Mouse (Mus musculus): ENCODE data around the gene Gm20388. TPM values are rescaled to one million over a fixed set of nuclear protein-coding genes. Genes with fewer than 3 reads are reported as not detected.

Gene Gm20388
- total RNA-seq, 2 experiments from 2014 or later = 2.2 to 7.6 TPM

DNA sequence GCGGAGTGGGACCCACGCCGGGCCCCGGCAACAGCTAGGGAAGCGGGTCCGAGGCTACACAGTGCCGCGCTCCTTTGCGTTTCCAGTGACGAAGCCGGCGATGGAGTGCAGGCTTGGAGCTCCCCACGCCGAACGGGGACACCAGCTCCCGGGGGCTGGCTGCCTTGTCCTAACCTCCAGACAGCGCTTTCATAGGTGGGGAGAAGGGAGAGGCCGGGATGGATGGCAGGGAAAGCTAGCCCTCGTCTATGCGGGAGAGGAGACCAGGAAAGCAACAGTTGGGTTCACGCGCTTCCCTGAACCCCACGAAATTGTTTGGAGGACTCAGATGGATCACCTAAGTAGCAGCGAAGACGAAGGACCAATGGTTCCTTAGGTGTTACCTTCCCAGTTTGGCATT lies 1204.5 kb downstream of the Gm20388 start:
- TF ChIP-seq CTCF (conservative IDR thresholded peaks at IDR 0.05) = no peak
- no peak for DNase-seq (ENCODE audit: low spot score in 2 of 2)
- H3K27ac ChIP-seq = no peak overlapping the region
- no peak overlapping the region for H3K4me3 ChIP-seq

DNA sequence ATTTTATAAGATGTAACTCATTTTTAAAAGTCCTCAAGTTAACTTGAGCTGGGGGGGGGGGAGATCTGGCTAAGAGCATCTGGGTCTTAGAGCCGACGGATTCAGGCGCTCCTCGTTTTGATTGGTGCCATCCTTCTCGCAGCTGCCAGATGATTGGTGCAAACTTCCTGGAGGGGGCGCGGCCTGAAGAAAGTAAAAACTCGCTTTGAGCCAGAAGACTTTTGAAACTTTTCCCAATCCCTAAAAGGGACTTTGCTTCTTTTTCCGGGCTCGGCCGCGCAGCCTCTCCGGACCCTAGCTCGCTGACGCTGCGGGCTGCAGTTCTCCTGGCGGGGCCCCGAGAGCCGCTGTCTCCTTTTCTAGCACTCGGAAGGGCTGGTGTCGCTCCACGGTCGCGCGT lies 1205.3 kb downstream of the Gm20388 start, which contains the start of gene Foxc2:
Gene Foxc2 (plus strand): TSS at position 224 of the 400 bp plus-strand sequence.
- Histone ChIP-seq H3K4me3 (peak within 1 kb of the TSS; percentile 47), H3K27ac (no peak within 1 kb of the TSS)
- no peak; the same call in 1 of the 2 replicates for TF ChIP-seq CTCF (conservative IDR thresholded peaks at IDR 0.05)
- peak; percentile 27 to 45 for DNase-seq (ENCODE audit: low spot score in 2 of 2)

DNA sequence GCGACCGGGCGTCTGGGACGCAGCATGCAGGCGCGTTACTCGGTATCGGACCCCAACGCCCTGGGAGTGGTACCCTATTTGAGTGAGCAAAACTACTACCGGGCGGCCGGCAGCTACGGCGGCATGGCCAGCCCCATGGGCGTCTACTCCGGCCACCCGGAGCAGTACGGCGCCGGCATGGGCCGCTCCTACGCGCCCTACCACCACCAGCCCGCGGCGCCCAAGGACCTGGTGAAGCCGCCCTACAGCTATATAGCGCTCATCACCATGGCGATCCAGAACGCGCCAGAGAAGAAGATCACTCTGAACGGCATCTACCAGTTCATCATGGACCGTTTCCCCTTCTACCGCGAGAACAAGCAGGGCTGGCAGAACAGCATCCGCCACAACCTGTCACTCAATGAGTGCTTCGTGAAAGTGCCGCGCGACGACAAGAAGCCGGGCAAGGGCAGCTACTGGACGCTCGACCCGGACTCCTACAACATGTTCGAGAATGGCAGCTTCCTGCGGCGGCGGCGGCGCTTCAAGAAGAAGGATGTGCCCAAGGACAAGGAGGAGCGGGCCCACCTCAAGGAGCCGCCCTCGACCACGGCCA lies 1206.0 kb downstream of the Gm20388 start:
- H3K4me3 ChIP-seq = peak overlapping the region; percentile 47
- no peak for TF ChIP-seq CTCF (conservative IDR thresholded peaks at IDR 0.05)
- no peak for DNase-seq (ENCODE audit: low spot score in 2 of 2)
- H3K27ac ChIP-seq = no peak overlapping the region

DNA sequence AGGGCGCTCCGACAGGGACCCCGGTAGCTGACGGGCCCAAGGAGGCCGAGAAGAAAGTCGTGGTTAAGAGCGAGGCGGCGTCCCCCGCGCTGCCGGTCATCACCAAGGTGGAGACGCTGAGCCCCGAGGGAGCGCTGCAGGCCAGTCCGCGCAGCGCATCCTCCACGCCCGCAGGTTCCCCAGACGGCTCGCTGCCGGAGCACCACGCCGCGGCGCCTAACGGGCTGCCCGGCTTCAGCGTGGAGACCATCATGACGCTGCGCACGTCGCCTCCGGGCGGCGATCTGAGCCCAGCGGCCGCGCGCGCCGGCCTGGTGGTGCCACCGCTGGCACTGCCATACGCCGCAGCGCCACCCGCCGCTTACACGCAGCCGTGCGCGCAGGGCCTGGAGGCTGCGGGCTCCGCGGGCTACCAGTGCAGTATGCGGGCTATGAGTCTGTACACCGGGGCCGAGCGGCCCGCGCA lies 1206.6 kb downstream of the Gm20388 start:
- DNase-seq (ENCODE audit: low spot score in 2 of 2) = no peak
- Histone ChIP-seq H3K4me3 (0 out of 2 replicates have a peak overlapping the region, but pooled peaks have one; percentile 1), H3K27ac (no peak overlapping the region)
- peak; percentile 10; the same call in 1 of the 2 replicates for TF ChIP-seq CTCF (conservative IDR thresholded peaks at IDR 0.05)

DNA sequence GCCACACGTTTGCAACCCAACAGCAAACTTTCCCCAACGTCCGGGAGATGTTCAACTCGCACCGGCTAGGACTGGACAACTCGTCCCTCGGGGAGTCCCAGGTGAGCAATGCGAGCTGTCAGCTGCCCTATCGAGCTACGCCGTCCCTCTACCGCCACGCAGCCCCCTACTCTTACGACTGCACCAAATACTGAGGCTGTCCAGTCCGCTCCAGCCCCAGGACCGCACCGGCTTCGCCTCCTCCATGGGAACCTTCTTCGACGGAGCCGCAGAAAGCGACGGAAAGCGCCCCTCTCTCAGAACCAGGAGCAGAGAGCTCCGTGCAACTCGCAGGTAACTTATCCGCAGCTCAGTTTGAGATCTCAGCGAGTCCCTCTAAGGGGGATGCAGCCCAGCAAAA lies 1207.3 kb downstream of the Gm20388 start:
- no peak for TF ChIP-seq CTCF (conservative IDR thresholded peaks at IDR 0.05)
- DNase-seq (ENCODE audit: low spot score in 2 of 2) = no peak
- Histone ChIP-seq H3K27ac (no peak overlapping the region), H3K4me3 (no peak overlapping the region)

DNA sequence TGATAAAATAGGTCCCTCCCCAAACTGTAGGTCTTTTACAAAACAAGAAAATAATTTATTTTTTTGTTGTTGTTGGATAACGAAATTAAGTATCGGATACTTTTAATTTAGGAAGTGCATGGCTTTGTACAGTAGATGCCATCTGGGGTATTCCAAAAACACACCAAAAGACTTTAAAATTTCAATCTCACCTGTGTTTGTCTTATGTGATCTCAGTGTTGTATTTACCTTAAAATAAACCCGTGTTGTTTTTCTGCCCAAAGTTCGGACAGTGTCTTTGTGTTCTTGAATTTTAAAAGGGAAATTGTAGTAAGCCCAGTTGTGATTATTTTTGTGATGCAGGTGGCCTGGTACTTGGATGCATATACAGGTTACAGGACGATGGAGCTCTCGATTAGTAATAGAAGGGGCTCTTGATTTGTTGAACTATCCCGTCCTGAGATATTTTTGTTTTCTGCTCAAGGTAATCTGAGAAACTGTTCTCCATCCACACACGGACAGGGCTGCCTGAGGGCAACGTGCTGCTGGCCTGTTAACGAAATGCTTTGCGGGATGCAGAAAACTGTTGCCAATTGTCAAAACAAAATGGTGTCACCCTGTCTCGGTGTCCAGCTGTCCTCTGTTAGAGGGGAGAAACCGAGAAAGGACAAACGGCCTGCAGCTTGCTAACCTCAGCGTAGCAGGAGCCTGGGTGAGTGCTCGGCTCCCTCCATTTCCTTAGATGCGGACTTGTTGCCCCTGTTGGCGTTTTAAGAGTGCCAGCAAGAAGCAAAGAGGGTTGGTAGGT lies 1208.2 kb downstream of the Gm20388 start:
- H3K27ac ChIP-seq = no peak overlapping the region
- no peak for TF ChIP-seq CTCF (conservative IDR thresholded peaks at IDR 0.05)
- DNase-seq (ENCODE audit: low spot score in 2 of 2) = no peak
- H3K4me3 ChIP-seq = no peak overlapping the region

DNA sequence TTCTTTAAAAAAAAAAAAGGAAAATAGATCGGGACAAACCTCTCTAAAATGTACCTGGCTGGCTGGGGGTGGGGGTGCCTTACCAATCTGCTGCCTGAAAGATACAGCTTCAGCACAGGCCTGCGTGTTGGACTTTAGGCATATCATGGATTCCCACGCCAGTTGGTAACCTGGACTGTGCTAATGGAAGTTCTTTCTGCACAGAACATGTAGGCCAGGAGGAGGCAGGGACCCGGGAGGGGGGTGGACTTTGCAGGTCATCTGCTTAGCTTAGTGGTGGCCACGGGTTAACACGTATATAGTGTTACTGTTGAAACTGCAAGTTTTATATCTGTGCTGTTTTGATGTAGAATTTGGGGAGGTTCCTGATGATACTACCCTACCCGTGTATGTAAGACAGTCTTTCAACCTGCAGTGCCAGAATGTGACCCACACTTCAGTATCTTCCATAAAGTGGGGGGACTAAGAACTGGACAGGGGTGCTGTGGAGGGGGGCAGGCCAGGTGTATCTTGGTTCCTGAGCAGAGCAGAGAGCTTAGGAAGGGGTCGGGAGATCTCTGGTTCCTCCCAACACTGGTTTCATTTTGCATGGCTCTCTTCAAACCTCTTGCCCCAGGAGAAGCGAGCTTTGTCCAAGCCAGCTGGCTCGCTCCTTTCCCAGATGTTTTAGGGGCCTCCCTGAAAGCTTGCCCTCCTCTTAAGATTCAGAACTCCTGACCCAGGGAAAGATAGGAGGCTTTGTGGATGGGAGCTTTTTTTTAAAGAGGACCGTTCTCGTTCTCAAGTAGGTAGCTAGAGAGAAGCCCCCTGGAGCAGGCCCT lies 1209.2 kb downstream of the Gm20388 start:
- no peak overlapping the region for H3K4me3 ChIP-seq
- H3K27ac ChIP-seq = no peak overlapping the region
- DNase-seq (ENCODE audit: low spot score in 2 of 2) = no peak
- no peak for TF ChIP-seq CTCF (conservative IDR thresholded peaks at IDR 0.05)

DNA sequence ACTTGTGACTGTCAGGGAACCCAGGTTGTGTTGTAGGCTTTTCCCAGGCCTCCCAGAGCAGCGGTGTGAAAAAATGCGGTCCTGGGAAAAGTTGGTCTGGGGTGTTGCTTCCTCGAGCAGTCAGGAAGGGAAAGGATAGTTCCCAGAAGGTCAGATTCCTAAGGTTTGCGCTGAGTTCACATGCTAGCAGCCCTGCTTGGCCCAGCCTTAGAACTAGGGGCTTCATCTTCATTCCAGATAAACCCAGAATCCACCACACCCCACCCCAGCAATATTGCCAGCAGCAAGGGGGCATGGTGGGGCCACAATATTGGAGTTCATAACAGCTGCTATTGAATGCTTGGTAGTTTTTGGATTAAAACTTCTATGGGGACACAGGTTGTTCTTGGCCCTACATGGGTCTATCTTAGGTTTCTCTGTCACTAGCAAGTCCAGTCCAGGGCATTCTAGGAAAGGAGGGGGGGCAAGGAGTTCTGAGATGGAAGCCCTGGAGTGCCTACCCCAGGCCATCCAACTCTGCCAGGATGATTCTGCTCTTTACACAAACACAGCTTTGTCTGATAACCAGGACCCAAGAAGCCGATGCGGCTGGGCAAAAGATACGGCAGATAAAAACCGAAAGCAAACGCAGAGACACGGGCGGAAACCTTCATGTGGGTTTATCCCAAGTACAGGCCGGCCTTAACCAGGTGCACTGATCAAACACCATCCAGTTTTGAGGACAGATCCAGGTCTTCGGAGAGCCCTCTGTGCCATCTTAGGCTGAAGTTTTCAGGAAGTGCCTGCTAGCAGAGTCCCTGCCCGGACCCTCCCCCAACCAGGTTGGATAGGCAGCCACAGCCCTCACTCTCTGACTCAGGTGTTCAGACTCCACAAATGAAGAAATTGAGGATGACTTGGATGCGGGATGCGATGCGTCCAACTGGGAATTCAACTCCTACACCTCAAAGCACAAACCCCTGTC lies 1210.1 kb downstream of the Gm20388 start:
- H3K27ac ChIP-seq = no peak overlapping the region
- no peak overlapping the region for H3K4me3 ChIP-seq
- DNase-seq (ENCODE audit: low spot score in 2 of 2) = no peak
- no peak for TF ChIP-seq CTCF (conservative IDR thresholded peaks at IDR 0.05)

DNA sequence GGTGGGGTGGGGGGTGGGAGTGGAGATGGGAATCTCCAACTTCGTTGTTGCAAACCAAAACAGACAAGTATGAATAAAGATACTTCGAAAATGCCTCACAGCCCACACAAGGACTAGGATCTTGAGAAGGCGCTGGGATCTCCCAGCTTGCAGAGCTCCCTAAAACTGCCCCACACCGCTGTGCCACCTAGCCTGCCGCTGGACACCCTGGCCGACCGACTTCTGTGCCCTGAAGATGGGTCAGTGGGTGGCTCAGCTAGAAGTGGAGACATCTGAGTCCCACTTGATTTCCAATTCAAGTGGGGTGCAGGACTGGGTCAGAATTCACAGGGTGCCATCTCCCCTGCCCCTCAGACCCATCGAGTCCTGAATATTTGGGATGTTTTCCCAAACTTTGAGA lies 1211.1 kb downstream of the Gm20388 start:
- Histone ChIP-seq H3K27ac (no peak overlapping the region), H3K4me3 (no peak overlapping the region)
- no peak for DNase-seq (ENCODE audit: low spot score in 2 of 2)
- no peak for TF ChIP-seq CTCF (conservative IDR thresholded peaks at IDR 0.05)

DNA sequence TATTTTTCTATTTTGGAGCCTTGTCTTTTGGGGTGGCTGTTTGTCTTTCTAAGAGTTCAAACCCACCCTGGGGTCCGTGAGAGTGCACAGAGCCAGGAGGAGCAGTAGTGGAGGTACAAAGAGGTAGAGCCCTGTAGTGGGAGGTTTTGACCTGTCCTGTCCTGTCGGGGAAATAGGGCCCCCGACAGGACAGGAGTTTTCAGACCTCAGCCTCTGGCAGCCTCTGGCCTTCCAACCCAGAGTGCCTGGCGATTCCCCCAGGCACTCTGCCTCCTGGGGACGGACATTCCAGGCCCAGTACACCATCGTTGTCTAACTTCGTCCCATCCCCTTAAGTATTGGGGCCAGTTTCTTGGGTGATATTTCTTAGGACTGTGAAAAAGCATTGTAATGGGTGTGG lies 1211.7 kb downstream of the Gm20388 start:
- no peak for TF ChIP-seq CTCF (conservative IDR thresholded peaks at IDR 0.05)
- Histone ChIP-seq H3K4me3 (no peak overlapping the region), H3K27ac (no peak overlapping the region)
- DNase-seq (ENCODE audit: low spot score in 2 of 2) = no peak

DNA sequence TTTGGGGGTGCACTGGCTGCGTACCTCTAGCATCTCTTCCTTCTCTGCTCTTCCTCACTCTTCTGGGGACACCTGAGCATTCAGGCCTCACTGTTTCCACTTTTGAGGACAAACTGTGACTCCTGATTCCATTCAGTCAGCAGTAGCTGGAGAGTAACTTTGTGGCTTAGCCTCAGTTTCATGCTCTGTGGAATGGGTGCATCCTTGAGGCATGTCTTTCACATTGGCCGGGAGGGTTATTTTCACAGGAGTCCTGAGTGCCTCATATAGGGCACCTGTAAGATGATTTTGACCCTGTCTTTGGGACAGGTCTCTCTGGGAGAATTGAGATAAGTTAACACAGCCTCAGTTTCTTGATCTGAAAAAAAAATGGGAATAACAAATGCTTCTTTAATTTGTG lies 1212.5 kb downstream of the Gm20388 start:
- no peak for TF ChIP-seq CTCF (conservative IDR thresholded peaks at IDR 0.05)
- no peak for DNase-seq (ENCODE audit: low spot score in 2 of 2)
- H3K27ac ChIP-seq = no peak overlapping the region
- no peak overlapping the region for H3K4me3 ChIP-seq
